Mouse (Mus musculus) adrenal gland, postnatal 25 days (tissue): ENCODE data around the gene Ddx55. TPM values are rescaled to one million over a fixed set of nuclear protein-coding genes. Genes with fewer than 3 reads are reported as not detected.
"Not testable (repeated sequence)": the region's sequence is repeated elsewhere in the genome, so short reads cannot be mapped to it uniquely, and the experiment has no call there.

ENCODE experiments used
- DNase-seq: peaks from one replicate; pipeline ENCODE4 v3.0.0; 2021; ENCODE audit warnings: mixed read lengths
- total RNA-seq: library from RNA; stranded (reverse); gene quantifications from 2 replicates; pipeline ENCODE4 v1.2.3, GENCODE M21; 2021

Ddx55 gene
- total RNA-seq, 1 experiment from 2014 or later: 15.5 TPM

- no peak for DNase-seq
Measured at GRCm38 (mm10) chr5:124538813-124539792, 13.6 kb upstream of the Ddx55 start.

GRCm38 (mm10) chr5:124539905-124540304, 12.8 kb upstream of the Ddx55 start:
- DNase-seq: no peak

- peak; percentile 94 for DNase-seq
Measured at GRCm38 (mm10) chr5:124540383-124540786, 12.3 kb upstream of the Ddx55 start, which contains the start of gene Tmed2. Gene Tmed2 (plus strand): TSS chr5:124540695.

- peak; percentile 74 for DNase-seq
Measured at GRCm38 (mm10) chr5:124540905-124541601, 11.6 kb upstream of the Ddx55 start.

- no peak for DNase-seq
Measured at GRCm38 (mm10) chr5:124541602-124541973, 11.1 kb upstream of the Ddx55 start.

GRCm38 (mm10) chr5:124550737-124551136, 1.9 kb upstream of the Ddx55 start:
- DNase-seq: not testable (repeated sequence)

GRCm38 (mm10) chr5:124551349-124552093, 1.1 kb upstream of the Ddx55 start:
- not testable (repeated sequence) for DNase-seq

GRCm38 (mm10) chr5:124552094-124552472, 581 bp upstream of the Ddx55 start:
- DNase-seq: no peak

GRCm38 (mm10) chr5:124553607-124554006, 943 bp downstream of the Ddx55 start:
- no peak for DNase-seq

GRCm38 (mm10) chr5:124555145-124555544, 2.5 kb downstream of the Ddx55 start:
- DNase-seq: no peak

GRCm38 (mm10) chr5:124571068-124571467, 18.4 kb downstream of the Ddx55 start:
- no peak for DNase-seq

- DNase-seq: no peak
Measured at GRCm38 (mm10) chr5:124575467-124575866, 22.8 kb downstream of the Ddx55 start.

GRCm38 (mm10) chr5:124578633-124579317, 26.1 kb downstream of the Ddx55 start, which contains the start of the genes Eif2b1 and Gtf2h3:
Gene Eif2b1 (minus strand): TSS chr5:124579131.
Gene Gtf2h3 (plus strand): TSS chr5:124579140.
- DNase-seq: peak; percentile 96

- no peak for DNase-seq
Measured at GRCm38 (mm10) chr5:124582515-124582914, 29.9 kb downstream of the Ddx55 start.

- DNase-seq: no peak
Measured at GRCm38 (mm10) chr5:124592768-124593167, 40.1 kb downstream of the Ddx55 start.

- DNase-seq: peak; percentile 91
Measured at GRCm38 (mm10) chr5:124598224-124599174, 45.8 kb downstream of the Ddx55 start.

GRCm38 (mm10) chr5:124599726-124600125, 47.1 kb downstream of the Ddx55 start:
- not testable (repeated sequence) for DNase-seq

- DNase-seq: peak; percentile 65
Measured at GRCm38 (mm10) chr5:124602349-124602748, 49.7 kb downstream of the Ddx55 start.

- no peak for DNase-seq
Measured at GRCm38 (mm10) chr5:124604296-124604695, 51.6 kb downstream of the Ddx55 start.

- DNase-seq: no peak
Measured at GRCm38 (mm10) chr5:124605041-124605622, 52.5 kb downstream of the Ddx55 start.
